Mouse (Mus musculus) mesoderm, embryonic 11.5 days (tissue): Measurements from ENCODE around the gene Pim1.

Experiments used
- DNase-seq: peaks from one replicate; pipeline ENCODE4 v3.0.0-alpha.2; 2012; ENCODE audit warnings: low read depth, low spot score

Gene Pim1

GRCm38 (mm10) chr17:29519731-29520130, 29.2 kb downstream of the Pim1 start:
- DNase-seq: no peak

GRCm38 (mm10) chr17:29525613-29526012, 35.1 kb downstream of the Pim1 start:
- no peak for DNase-seq

GRCm38 (mm10) chr17:29528568-29529187, 38.1 kb downstream of the Pim1 start:
- DNase-seq: no peak

DNA sequence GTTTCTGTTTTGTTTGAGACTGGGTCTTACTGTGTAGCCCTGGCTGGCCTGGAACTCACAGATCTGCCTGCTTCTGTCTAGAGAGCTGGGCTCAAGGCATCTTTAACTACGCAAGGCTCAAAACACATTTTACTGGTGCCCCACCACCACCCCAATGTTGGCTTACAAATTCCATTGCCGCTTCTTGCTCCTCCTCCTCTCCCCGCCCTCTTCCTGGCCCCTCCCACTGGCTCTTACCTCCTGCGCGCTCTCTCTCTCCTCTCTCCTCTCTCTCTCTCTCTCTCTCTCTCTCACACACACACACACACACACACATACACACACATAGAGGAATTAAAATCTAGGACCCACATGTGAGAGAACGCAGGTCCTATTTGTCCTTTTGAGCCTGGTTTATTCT, 40.0 kb downstream of the Pim1 start:
- DNase-seq: no peak

- no peak for DNase-seq
Measured at GRCm38 (mm10) chr17:29531278-29531677, 40.7 kb downstream of the Pim1 start.

- DNase-seq: no peak
Measured at GRCm38 (mm10) chr17:29531757-29532384, 41.3 kb downstream of the Pim1 start.

DNA sequence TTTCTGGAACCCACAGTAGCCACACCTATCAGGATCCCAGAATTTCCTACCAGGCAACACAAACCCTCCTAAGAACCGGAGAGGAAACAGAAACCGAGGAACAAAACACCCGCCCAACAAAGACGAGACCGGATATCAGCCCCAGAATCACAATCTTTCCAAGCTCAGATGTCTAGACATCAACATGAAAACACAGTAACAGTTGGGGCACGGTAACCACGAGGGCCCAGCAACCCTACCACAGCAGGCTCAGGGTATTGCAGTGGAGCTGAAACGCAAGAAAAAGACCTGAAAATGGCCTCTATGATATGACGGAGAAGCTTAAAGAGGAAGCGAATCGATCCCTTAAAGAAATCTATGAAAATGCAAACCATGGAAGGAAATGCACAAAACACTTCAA, 43.3 kb downstream of the Pim1 start:
- no peak for DNase-seq

GRCm38 (mm10) chr17:29540426-29540825, 49.9 kb downstream of the Pim1 start:
- DNase-seq: no peak

DNA sequence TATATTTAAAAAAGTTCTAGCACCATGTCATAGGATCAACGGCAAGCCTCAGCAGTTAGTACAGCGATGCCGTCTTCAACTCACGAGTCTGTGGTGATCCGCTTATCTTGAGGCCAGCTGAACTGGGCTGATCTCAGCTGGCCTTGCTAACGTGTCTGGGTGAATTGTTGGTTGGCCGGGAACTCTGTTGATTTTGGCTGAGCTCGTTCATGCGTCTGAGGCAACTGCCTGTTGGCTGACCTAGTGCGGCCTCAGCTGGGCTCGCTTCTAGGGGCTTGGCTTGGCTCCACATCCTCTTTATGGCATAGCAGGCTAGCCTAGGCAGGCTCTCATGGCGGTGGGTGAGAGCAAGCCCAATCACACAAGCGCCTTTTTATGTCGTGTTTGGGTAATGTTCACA, 50.9 kb downstream of the Pim1 start:
- no peak for DNase-seq

DNA sequence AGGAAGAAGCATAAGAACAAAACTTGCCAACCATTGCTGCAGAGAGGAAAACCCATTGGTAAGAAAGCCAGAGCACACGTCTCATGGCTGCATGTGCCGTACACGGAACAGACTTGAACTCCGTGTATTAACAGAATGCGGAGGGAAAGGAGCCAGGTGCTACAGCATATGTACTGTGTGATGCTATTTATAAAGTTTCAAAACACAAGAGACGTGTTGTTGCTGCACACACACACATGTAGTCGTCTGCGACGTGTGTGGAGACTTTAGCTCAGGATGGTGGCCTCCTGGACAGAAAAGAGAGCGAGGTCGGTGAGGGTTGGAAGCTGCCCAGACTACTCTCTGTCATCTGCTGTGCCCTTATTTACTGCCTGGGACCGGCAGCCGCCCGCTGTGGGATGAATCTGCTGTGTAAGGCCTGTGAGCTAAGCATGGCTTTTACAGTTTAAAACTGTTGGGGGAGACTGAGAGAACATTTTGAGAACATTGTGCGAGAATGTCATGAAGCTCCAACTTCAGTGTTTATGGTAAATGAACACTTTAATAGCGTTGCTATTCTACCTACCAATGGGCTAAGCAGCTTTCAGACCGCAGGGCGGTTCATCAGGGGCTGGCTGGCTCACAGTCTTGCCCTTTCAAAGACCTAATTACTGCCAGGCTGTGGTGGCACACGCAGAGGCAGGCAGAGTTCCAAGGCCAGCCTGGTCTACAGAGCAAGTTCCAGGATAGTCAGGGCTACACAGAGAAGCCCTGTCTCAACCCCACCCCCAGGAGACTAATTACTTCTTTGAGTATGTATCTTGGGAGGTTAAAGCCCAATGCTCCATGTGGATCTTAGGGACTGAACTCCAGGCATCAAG, 52.5 kb downstream of the Pim1 start:
- no peak for DNase-seq

GRCm38 (mm10) chr17:29544064-29544463, 53.5 kb downstream of the Pim1 start:
- no peak for DNase-seq

DNA sequence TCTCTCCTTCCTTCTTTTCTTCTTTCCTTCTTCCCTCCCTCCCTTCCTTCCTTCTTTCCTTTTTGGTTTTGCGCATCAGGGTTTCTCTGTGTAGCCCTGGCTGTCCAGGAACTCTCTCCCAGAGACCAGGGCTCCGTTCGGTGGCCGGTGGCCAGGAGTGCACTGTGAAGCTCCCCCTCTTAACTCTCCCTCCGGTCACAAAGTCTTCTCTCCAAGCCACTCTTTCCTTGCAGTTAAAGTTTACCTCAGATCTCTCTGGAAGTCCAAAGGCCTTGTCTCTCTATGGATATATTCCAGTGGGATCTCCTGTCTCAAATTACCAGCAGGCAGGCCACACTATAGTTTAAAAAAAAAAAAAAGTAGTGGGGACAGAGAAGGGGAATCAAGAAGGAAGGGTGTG, 54.7 kb downstream of the Pim1 start:
- no peak for DNase-seq
